Mouse (Mus musculus): ENCODE results near the gene Chchd6. TPM values are rescaled to one million over a fixed set of nuclear protein-coding genes. Genes with fewer than 3 reads are reported as not detected.

Gene Chchd6
- total RNA-seq, 2 experiments from 2014 or later: 2.3 to 2.6 TPM

GRCm38 (mm10) chr6:89415091-89415490 is 180.4 kb downstream of the Chchd6 start:
- no peak for DNase-seq
- intact Hi-C loops (cut with DNase I): no loop called here

DNA sequence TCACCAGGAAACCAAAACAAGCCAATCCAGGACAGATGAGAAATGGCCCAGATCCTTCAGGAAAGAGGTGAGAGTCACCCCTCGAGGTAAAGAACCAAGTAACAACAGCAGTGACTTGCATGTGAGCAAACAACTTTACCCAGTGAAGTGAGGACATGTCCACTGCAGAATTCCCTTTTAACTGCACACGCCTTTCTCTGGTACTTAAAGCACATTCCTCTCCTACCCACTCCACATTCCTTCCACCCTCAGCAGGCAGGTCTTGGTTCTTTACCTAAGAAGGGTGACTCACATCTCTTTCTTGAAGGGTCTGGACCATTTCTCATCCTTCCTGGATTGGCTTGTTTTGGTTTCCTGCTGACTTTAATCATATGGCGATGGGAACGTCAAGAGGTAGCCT is 181.3 kb downstream of the Chchd6 start:
- intact Hi-C loops (cut with DNase I): no loop called here
- DNase-seq: no peak

DNA sequence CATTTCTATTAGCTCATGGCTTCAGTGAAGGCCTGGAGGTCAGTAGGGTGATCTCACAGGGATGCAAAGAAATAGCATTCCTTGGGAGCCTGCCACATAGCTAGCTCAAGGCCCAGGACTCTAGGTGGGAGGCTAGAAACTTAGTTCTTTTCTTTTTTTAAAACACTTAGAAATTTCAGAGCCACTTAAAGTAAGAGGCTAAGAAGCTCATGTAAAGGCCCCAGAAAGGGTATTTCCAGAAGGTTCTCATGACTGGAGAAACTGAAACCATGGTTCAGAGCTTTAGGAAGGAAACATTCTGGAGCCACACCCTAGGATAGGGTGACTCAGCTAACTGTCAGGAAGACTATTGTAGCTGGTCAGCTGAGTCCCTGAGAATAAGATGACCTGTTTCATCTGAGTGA is 182.0 kb downstream of the Chchd6 start:
- intact Hi-C loops (cut with DNase I): no loop called here
- no peak for DNase-seq

DNA sequence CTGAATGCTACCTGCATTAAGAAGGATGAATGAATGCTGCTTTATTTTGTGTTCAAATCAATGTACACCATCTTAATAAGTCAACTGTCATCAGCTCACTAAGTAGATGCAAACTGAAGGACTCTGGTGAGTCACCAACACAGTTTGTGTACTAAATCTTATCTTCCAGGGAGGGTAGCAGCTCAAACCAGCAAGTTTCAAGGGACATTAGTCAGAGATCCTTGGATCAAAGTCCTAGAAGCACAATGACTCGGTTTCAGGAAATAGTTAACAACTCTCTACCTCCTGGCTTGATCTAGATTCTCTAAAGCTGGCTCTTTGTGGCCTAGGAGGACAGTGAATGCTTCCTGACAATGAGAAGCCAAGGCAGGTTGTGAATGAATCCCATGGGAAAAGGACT is 182.9 kb downstream of the Chchd6 start:
- intact Hi-C loops (cut with DNase I): no loop called here
- no peak for DNase-seq

DNA sequence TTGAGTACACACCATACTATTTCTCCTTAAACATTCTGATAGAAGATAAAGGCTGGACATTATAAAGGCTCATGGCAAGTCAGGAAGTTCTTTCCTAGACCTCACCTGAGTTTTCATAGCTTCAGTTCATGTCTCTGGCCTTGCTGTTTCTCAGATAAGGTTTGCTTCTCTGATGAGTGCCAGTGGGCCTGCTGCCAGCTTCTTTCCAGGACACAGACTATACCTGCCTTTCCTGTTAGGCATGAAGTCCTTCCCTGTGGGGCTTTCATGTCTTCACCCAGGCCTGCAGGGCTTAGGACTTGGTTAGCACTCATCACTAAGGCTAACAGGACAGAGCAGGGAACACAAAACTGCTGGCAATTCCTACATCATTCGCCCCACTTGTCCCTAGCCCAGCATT is 186.4 kb downstream of the Chchd6 start:
- no peak for DNase-seq
- intact Hi-C loops (cut with DNase I): no loop called here

DNA sequence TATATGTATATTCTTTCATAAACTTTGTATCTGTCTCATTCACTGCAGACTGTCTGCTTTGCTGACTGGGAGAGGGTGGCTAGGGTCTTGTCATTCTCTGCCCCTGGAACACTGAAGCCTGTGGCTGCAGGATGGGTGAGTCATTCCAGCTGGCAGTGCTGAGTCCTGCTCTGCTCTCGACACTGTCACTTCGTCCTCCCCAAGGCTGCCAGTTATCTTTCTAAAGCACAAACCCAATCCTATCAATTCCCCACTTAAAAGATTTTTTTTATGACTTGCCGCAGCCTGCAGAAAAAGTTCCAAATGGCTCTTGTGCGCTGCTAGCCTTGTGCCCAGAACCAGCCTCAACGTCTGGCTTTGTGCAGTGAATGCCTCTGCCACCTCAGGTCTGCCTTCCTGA is 187.2 kb downstream of the Chchd6 start:
- intact Hi-C loops (cut with DNase I): no loop called here
- DNase-seq: no peak

- no peak for DNase-seq
- intact Hi-C loops (cut with DNase I): no loop called here
Measured at GRCm38 (mm10) chr6:89407247-89407889, 188.1 kb downstream of the Chchd6 start.

- intact Hi-C loops (cut with DNase I): no loop called here
- DNase-seq: no peak
Measured at GRCm38 (mm10) chr6:89404964-89405363, 190.5 kb downstream of the Chchd6 start.

DNA sequence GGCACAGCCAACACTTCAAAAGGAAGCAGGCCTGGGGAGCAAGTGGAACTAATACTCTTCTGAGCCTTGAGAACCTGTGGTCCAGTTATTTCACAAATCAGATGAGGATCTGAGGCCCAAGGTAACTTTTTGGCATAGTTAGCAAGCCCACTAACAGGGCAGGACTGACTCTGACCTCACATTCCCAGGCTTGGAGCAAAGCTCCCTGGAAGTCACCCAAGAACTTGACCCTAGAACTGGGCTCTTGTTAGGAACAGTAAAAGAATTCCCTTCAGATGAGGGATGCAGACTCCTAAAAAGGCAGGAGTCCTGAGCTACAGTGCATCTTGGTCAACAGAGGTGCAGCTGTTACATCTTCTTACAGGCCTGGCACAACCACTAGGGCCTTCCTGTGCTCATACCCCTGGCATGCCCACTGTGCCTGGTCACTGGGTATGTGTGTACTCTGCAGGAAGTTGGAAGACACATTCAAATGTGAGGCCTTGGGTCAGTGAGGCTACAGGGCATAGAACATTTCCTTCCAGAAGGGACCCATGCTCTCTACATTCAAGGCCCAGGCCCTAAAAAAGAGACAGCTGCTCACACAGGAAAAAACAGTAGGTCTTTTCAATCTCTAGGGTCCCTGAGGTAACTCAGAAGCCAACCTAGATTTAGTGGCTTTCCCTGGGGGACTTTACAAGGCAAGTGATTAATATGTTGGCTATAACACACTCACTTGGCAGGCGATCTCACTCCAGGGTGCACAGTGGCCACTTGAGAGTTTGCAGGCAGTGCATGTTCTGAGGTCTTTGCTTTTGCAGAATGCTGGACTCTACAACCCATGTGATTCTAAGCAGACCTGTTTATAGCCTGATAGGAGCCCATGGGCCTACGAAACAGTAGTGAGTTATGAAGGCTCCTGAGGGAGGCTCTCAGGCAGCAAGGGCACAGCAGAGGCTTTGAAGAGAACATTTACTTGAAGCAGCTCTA is 191.9 kb downstream of the Chchd6 start:
- no peak for DNase-seq
- intact Hi-C loops (cut with DNase I): no loop called here

GRCm38 (mm10) chr6:89402406-89402805 is 193.0 kb downstream of the Chchd6 start:
- intact Hi-C loops (cut with DNase I): no loop called here
- no peak for DNase-seq

DNA sequence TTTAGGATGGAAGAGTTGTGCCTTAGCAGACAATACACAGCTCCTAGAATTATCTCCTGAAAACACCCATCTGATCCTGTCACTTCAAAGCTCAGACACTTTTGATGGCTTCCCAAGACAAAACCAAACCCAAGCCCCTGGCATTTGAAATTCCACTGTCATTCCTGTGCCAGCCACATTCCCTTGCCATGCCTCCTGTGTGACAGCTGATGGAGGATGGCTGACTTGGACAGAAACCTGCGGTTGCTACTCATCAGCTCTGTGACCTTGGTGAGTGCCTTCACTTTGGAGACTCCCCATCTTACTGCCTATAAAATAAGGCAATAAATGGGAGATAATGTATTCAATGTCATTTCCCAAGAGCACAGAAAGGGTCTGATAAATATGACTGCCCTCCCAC is 195.9 kb downstream of the Chchd6 start:
- intact Hi-C loops (cut with DNase I): no loop called here
- DNase-seq: no peak

DNA sequence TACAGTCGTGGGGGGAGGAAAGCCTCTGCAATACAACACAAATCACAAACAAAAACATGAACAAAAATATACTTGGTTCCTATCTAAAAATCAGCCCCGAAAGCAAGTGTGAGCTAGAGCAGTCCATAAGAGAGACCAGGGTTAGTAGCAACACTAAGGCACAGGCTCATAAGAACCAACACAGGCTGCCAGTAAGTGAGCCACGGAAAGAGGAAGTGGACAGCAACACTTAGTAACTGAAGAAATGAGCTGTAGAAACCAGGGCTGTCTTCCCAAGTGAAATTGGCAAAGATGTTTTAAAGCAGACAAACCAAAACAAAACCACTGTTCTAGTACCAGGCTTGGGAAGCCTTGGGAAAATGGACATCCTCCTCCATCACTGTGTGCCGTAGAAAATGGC is 197.5 kb downstream of the Chchd6 start:
- intact Hi-C loops (cut with DNase I): no loop called here
- no peak for DNase-seq

GRCm38 (mm10) chr6:89393820-89394219 is 201.6 kb downstream of the Chchd6 start:
- DNase-seq: no peak

DNA sequence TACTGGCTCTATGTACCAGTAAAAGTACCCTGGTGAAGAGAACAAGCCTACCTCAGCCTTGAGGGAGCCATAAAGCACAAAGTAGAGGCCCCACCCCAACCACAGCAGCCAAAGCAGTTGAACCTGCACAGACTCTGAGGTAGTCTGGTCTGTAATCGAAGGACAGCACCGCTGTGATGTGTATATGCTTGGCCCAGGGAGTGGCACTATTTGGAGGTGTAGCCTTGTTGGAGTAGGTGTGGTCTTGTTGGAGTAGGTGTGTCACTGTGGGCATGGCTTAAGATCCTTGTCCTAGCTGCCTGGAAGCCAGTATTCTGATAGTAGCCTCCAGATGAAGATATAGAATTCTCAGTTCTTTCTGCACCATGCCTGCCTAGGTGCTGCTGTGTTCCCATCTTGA is 203.2 kb downstream of the Chchd6 start:
- intact Hi-C loops (cut with DNase I): no loop called here

More at GRCm38 (mm10) chr6:89393820-89394219, 201.6 kb downstream of the Chchd6 start:
- intact Hi-C loops (cut with DNase I): no loop called here

GRCm38 (mm10) chr6:89389771-89390170 is 205.7 kb downstream of the Chchd6 start:
- no peak for DNase-seq
- intact Hi-C loops (cut with DNase I): no loop called here

More for the DNA sequence above, 203.2 kb downstream of the Chchd6 start:
- DNase-seq: no peak

GRCm38 (mm10) chr6:89386956-89387355 is 208.5 kb downstream of the Chchd6 start:
- intact Hi-C loops (cut with DNase I): no loop called here
- no peak for DNase-seq

GRCm38 (mm10) chr6:89384699-89385098 is 210.8 kb downstream of the Chchd6 start:
- intact Hi-C loops (cut with DNase I): no loop called here
- DNase-seq: no peak

DNA sequence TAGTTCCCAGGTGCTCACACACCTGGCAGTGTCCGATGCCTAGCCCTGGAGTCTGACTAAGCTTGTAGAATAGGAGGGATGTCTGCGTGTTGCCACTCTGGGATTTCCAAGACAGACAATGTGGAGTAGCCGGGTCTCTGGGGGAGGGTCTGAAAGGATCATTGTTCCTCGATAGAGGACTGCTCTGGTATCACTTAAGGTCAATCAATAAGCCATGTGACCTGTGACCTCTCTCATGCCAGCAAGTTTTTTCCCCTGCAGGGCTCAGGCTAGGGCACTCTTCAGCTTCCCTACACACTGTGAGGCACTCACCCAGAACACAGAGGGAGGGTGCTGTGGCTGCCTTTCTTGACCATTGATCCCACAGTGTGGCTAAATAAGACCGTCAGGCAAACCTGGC is 213.6 kb downstream of the Chchd6 start:
- no peak for DNase-seq
- intact Hi-C loops (cut with DNase I): no loop called here

DNA sequence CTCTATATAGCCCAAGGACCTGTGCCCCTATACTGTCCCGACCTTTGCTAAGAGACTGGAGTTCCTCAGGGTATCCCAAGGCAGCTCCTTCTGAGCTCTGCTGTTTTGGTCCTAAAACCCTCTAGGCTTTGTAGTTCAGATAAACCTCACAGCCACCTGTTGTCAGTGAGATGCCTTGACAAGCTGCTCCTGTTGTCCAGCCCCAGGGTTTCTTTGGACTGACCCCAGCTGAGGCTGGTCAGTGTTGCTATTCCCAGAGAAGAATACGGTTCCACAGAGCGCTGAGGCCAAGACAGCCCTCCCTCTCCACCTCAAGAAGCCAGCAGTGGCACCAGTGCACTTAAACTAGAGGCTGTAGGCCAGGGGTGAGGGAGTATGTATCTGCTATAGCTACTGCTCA is 214.3 kb downstream of the Chchd6 start:
- intact Hi-C loops (cut with DNase I): no loop called here
- DNase-seq: no peak

GRCm38 (mm10) chr6:89380751-89381150 is 214.7 kb downstream of the Chchd6 start:
- no peak for DNase-seq
- intact Hi-C loops (cut with DNase I): no loop called here

DNA sequence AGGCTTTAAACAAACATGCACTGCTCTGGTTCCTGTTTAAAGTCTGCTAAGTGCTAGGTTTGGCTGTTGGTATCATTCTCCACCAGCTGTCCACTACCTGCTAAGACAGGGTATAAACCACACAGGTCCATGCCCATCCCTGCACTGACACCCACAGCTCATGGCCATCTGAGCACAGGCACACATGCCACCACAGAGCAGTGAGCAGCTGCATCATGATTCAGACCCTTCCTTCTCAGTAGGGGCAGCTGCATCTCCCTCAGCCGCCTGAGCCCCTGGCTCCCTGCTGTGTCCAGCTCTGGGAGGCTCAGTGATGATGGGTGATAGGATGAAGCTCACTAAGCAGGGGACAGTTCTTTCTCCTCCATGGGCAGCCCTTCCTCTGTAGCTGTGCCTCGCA is 217.2 kb downstream of the Chchd6 start:
- intact Hi-C loops (cut with DNase I): no loop called here
- DNase-seq: no peak

- DNase-seq: no peak
- intact Hi-C loops (cut with DNase I): no loop called here
Measured at GRCm38 (mm10) chr6:89368812-89369211, 226.6 kb downstream of the Chchd6 start.

All from gastrocnemius, postnatal 36 days (tissue).